Mouse (Mus musculus): ENCODE data around the gene Gnpat. TPM values are rescaled to one million over a fixed set of nuclear protein-coding genes. Genes with fewer than 3 reads are reported as not detected.
"Not testable (repeated sequence)": the region's sequence is repeated elsewhere in the genome, so short reads cannot be mapped to it uniquely, and the experiment has no call there.

Gnpat gene
- total RNA-seq (2021), result 100 to 1,000 TPM; 112 to 115 TPM

DNA sequence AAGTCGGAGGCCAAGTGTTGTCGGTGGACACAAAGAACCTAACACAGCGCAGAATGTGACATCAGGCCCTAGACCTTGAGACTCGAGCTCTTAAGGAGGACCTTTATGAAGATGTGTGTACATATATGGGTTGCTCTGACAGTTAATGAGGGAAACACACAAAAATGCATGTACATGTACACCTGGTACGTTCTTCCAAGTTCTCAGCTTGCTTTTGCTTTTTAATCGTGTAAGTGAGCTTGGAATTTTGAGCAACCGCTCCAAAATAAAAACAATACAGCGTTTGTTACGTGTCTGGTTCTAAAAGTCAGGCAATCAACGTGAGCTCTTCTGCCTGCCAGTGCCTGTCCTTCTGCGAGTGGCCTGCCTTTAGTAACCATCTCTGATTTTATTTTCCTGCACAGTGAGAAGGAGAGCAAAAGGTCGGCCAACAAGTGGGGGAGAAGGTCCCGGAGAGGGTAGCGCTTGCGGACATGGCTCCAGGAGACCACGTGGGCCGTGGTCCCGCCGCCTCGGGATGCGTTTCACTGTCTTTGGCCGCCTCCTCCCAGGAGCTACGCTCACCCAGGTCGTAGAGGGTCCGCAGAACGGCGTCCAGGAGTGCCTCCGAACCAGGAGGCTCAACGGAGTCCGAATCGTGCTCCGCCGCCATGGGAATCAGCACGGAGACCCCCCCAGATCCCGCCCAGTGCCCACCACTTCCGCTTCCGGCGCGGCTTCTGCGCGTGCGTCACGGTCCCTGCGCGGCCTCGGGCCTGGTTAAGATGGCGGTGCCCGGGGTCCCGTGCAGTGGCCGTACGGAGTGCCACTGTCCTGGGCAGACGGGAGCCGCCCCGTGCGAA is at the start of gene Gnpat, which contains the start of gene 2810004N23Rik:
TSS of gene Gnpat (plus strand) at position 713 of the 842 bp plus-strand sequence.
TSS of gene 2810004N23Rik (minus strand) at position 800 of the 842 bp plus-strand sequence.
- peak; percentile 97 for DNase-seq

DNA sequence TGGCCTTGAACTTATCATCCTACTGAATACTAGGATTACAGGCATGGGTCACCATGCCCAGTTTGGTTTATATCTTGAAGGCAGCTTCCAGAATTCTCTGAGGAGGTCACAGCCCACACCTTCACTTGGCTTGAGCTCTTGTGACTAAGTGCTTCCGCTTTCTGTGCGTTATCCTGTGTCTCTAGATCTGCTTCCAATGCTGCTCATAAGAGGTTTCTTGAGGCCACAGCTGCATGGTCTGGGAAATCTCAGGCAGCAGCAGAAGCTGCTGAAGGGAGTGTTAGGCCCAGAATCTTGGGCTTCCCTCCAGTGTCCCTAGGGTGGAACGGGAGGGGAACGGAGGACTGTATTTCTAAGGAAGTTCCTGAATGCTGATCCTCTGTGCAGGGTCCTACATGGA is 49.5 kb upstream of the Gnpat start:
- DNase-seq, result no peak

DNA sequence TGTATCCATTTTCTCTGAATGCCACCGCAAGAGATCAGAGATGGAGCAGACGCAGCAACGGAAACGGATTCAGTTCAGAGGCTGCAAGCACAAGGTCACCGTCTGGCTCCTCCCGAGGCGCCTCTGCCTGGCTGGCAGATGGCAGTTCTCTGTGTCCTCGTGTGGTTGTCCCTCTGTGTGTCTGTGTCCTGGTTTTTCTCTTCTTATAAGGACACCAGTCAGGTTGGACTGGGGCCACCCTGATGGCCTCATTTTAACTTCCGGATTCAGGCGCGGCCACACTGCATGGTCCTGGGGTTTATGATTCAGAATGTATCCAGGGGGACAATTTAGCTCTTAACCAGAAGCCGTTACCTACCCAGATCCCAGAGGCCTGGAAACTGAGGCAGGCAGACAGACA is 47.0 kb upstream of the Gnpat start:
- DNase-seq, result no peak

DNA sequence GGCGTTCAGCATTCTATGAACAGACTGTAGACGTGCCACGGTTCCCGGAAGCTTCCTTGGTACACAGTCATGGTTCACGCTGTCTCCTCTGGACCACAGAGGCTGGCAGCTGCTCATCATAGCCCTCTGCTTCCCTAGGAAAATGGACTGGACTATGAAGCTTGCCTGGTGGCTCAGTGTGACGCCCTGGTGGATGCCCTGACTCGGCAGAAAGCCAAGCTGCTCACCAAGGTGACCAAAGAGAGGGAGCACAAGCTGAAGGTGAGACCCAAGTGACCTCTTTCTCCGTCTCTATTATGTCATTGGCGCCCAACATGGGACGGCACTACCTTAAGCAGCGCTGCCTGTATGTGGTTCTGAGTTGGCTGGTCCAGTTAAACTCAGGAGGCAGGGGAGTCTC is 46.0 kb upstream of the Gnpat start:
- no peak for DNase-seq

DNA sequence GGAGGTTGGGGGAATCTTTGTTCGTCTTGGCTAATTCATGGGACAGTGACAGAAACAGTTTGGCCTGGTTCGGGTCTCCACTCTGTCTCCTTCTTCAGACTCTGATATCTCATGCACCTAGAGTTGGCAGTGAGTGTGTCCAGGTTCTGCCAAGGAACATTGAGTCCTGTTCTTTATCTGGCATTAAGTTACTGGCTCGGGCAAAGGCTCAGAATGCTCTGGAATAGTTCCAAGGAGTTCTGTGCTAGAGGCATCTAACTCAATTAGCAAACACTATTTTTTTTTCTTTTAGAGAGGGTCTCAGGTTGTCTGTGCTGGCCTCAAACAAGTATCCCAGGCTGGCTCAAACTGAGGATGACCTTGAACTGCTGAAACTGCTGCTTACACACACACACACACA is 45.5 kb upstream of the Gnpat start:
- DNase-seq, result no peak

DNA sequence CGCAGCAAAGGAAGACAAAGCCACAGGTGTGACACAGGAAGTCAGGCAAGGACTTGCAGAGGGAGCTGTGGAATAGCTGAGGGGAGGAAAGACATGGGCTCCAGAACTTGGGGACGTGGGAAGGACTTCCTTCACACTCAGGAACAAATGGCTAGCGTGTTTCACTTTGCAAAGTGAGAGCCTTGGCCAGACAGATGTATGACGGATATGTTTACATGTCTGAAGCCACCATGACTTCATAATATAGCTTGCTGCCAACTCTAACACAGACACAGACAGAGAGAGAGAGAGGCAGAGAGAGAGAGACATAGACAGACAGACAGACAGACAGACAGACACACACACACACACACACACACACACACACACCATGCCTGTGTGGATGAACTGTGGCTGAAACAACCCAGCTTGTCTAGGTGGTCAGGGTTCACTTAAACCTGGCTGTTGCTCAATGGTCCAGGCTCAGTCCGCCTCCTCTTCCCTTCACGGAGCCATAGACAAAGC is 43.2 kb upstream of the Gnpat start:
- no peak for DNase-seq

DNA sequence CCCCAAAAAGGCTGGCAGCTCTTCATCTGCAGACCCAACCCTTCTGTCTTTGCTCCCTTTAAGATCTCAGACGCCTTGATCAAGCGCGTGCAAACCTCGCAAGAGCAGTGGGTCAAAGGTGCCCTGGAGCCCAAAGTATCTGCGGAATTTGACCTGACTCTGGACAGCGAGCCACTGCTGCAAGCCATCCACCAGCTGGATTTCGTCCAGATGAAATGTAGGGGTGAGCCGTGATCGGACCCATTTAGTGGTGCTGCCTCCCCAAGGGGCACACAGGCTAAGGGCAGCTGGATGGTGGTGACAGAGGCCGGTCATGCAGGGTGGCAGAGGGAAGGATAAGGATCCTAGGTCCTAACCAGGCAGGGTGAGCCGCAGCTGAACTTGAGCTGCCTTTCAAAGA is 42.7 kb upstream of the Gnpat start:
- DNase-seq, result no peak

DNA sequence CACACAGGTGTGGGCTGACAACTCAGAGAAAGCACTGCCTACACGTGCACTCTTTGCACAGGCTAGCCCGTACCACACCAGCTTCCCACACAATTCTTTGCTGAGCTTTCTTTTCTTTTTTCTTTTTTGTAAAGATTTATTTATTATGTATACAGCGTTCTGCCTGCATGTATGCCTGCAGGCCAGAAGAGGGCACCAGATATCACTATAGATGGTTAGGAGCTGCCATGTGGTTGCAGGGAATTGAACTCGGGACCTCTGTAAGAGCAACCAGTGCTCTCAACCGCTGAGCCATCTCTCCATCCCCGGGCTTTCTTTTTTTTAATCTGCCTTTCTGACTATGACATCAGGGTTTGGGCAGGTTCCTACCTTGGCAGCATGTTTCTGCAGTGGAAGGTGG is 39.3 kb upstream of the Gnpat start:
- DNase-seq, result no peak

DNA sequence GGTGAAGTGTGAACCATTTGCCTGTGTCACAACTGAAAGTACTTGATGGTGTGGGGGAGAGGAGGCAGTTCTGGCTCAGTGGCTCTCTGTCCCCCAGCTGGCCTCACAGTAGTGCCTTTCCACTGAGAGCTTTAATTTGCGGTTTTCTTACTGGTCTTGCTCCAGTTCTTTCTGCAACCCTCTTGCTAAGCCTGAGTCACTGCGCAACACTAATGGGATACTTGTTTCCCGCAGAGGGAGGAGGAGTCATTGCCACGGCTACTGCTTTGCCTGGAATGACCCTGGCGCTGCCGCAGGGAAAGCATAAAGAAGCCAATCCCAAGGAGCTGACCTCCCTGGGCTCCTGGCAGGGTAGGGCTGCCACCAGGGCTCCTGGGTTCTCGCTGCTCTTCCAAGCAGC is 36.2 kb upstream of the Gnpat start:
- no peak for DNase-seq

DNA sequence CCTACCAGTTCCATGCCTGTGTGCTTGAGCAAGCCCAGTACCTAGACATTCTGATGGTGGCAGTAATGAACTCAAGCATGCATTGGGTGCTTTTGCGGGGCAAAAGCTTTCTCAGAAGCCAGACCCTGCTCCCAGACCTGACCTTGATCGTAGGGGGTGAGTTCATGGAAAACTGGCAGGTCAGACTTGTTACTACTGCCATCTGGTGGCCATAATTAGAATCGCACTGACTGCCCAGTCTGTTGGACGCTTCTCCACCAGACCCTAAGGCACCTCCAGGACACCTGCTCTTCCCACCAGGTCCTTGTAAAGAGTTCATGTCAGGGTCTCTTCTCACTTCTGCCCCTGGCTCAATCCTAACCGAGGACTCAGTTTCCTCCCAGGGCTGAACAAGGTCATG is 35.4 kb upstream of the Gnpat start:
- DNase-seq, result peak; percentile 80

DNA sequence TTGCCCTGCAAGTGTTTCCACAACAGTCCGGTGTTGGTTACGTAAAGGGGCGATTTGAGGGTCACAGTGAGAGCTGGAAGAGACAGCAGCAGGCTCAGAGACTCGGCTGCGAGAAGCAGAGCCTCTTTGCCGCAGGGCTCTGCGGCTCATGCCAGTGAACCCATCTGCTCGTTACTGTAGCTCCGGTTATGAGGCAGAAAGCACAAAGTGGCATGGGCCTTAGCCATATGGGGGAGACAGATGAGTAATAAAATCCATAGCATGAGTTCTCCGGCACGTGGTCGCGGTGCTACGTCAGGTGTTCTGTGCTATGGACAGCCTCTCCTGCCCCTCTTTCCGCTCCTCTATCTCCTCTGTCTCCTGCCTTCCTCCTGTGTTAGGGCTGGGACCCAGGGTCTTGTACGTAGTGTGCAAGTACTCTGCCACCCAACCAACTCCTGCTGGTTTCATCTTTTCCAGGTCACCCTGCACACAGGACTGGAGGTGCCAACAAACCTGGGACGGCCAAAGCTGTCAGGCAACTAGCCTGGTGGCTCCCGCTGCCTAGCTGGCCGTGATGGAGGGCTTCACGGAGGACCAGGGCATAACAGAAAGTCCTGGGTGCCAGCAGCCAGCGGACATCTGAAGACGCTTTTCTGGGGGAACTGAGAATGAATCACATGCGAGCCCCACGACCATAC is 34.1 kb upstream of the Gnpat start:
- no peak for DNase-seq

DNA sequence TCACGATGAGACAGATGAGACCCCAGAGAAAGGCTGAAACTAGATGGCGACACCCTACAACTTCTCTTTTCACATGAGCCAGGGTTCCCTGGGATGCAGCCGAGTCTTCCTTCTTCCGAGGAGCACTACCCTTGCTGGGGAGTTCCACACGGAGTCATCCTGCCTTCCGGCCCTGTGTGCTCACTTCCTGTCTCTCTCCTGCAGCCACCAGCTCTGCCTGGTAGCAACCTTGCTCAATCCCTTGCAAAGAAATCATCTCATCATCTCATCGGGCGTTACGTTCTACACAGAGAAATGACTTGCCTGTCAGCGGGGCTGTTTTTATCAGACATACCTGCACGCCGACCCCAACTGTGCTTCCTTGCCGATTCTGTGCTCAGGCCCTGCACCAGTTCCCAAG is 32.8 kb upstream of the Gnpat start:
- no peak for DNase-seq

DNA sequence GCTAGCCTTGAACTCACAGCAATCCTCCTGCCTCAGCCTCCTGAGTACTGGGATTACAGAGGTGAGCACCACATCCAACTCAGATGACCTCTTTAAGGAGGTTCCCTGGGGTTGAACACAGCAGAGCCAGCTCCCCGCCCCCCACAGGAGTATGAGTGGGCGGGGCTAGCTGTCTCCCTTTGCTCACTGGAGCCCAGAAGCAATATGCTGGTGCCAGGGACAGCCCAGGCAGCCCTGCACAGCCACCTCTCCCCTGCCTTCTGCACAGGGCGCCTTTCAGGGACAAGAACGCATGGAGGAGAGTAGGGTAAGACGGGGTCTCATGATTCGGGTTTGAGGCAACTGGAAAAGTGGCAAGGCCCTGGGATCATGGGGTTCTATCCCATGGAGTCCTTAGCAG is 31.3 kb upstream of the Gnpat start:
- DNase-seq, result no peak

DNA sequence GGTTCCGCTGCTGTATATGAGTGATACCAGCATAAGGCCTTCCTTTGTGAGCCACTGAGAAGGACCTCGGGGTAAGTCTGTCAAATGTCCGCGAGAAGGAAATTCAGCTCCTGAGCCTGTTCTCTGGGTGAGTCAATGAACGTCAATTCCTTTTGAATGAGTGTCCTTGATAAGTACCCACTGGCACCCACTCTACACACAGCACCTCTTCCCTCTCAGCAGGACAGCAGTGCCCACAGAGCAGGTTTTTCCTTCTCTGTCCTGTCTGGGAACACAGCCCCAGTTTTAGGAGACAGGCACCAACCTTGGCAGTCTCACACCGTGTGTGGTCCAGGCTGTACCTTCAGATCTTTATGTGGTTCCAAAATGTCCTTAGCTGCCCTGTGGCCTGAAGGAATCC is 30.9 kb upstream of the Gnpat start:
- DNase-seq, result no peak

DNA sequence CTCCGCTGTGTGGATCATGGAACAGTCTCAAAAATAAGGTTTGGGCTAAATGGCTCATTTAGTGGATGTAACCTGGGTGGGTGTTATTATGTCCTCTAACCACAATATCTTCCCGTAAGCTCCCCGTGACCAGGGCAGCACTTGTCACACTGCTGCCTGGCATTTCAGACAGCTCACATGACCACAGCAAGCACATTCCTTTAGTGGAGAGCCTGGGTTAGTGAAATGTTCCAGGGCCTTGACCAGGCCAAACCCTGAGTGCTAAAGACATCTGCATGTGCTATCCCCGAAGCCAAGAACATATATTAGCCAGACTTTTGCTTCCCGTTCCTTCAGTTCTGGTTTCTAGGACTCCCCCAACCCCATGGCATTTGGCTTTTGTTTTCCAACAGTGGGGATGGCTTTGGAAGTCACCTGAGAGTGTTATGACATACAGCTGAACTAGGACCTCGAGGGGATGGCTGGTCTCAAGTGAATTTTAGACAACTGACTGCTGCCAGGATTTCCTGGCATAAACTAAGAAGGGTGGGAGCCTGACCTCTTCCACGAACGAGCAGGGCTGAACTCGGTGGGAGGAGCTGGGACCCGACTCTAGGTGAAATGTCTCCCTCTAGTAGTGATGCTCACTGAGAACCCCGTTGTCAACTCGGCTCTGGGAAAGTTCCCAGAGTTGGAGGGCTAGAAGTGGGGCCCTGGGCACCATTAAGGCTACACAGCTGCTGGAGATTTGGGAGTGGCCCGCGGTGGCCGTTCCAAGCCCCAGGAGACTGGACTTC is 29.2 kb upstream of the Gnpat start:
- peak; percentile 30 for DNase-seq

DNA sequence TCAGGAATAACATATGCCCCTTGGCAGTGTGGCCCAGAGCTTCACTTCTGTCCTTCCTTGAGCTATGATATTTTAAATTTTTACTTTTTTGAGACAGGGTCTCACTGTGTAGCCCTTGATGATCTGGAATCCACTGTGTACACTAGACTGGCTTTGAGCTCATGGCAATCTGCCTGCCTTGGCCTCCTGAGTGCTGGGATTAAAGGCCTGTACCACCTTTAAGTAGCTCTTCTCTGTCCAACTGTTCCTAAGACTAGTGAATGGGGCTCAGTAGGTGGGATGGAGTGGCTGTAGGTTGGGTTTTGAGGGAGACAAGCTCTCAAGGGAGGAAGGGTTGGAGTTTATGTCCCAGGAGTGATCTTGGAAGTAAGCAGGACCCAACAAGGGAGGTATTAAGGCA is 27.0 kb upstream of the Gnpat start:
- no peak for DNase-seq

DNA sequence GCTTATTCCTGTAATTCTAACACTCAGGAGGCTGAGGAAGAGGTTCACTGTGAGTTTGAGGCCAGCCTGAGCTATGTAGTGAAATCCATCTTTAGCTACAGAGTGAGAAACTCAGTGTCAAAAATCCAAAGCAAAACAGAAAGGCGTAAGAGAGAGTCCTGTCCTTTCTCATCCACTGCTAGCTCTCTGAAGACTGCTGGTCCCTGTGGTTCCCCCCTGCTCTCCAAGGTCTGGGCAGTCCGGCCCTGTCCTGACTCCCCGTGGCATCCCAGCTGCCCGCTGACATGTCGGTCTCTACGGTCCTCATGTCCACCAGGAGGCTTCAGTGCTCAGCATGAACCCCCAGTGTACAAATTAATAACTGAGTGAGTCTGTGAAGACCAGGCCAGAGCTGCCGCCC is 26.6 kb upstream of the Gnpat start:
- no peak for DNase-seq

DNA sequence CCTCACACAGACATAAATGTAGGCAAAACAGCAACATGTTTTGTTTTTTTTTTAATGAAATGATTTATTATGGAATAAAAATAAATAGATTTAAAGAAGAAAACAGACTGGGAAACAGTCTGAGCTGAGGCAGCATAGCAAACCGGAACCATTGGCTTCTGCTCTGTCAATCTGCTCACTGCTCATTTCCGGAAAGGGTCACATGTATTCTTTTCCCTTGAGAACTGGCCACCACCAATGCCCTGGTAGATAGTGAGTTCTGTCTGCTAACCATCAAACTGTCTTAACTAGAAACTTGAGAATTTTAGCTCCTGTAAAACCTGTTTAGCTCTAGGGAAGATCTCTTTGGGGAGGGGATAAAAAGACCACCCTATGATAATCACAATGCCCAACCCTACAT is 25.9 kb upstream of the Gnpat start:
- no peak for DNase-seq

DNA sequence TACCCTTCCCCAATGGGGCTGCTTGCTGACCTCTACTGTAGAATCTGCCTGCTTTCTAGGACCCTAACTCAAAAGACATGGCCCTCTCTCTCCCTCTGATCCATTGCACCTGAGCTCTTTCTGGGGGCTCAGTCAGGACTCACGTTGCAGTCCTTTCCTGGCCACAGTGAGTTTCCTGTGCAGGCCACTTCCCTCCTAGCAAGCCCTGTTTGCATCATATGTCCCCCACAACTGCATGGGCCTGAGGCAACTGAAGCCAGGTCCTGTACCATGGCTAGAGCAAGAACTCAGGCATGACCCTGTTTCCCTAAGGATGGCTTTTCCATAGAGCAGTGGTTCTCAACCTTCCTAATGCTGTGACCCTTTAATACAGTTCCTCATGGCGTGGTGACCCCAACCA is 24.9 kb upstream of the Gnpat start:
- no peak for DNase-seq

DNA sequence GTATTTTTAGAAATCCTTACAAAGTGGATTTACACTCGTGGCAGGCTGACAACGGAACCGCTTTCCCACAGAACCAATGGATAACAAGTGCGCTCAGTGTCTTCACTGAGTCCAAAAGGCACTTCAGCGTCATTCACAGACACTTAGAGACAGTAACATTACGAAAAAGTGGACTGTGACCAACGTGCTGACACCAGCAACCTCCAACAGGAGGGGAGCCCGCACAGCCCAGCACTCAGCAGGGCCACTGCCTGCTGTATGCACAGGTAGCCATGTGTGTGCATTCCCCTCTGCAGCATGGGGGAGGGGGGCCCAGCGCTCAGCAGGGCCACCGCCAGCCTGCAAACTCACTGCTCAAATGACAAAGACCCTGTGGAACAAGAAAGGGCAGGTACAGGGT is 23.5 kb upstream of the Gnpat start:
- DNase-seq, result no peak

DNA sequence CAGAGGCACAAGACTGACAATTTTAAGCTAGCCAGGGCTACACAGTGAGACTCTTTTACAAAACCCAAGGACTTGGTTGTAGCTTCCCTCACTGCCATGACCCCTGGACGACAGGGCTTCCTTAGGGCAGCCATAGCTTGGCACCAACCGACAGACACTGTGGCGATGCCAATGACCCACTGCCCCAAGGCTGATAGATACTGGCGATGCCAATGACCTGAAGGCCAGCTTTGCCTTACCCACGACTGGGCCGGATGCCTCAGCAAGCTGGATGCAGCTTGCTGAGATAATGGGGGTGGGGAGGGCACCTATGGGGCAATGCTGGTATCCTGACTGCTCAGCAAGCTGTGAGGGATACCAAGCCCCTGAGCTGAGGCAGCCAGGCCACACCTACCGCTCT is 21.9 kb upstream of the Gnpat start:
- no peak for DNase-seq

DNA sequence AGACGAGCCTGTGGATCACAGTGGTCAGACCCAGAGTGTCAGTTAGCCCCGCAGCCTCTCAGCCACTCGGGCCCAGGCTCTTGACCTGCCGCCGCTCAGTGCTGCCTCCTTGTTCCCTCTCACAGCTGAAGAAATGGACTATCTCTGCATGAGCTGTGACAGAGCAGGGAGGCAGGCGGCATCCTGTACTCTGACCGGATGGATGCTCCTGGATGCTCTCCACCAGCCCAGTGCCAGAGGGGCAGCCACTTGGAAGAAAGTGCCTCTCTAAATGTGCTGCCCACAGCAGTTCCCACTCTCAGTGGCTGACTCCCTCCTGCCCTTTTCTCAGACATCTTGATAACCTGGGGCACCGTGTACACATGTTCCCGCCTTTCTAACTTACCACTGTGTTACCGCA is 21.1 kb upstream of the Gnpat start:
- no peak for DNase-seq

DNA sequence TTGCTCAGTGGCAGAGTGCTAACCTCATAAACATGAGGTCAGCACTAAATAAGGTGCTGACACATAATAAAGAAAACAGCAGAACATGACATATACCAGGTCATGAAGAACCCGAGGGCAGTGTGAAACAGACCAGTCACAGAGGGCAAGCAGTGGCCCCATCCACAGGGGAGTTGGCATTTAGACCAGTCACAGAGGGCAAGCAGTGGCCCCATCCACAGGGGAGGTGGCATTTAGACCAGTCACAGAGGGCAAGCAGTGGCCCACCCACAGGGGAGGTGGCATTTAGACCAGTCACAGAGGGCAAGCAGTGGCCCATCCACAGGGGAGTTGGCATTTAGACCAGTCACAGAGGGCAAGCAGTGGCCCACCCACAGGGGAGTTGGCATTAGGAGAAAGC is 19.9 kb upstream of the Gnpat start:
- DNase-seq, result not testable (repeated sequence)

Measured in heart, postnatal 4 days (tissue).